Mouse (Mus musculus): ENCODE data around the gene Fastkd1.
A peak's percentile ranks its signal among the peaks of the same experiment; 100 is the strongest.
"Not testable (repeated sequence)": the region's sequence is repeated elsewhere in the genome, so short reads cannot be mapped to it uniquely, and the experiment has no call there.

The Fastkd1 gene

GRCm38 (mm10) chr2:69681931-69682330, 31.4 kb downstream of the Fastkd1 start:
- Histone ChIP-seq H3K36me3 (ENCODE audit: insufficient read depth, low read length) (peaks cover 2% of the 10 kb centered on the region), H3K9me3 (ENCODE audit: low read length) (peaks cover 6% of the 10 kb centered on the region), H3K27me3 (ENCODE audit: insufficient read depth, low read length) (no peaks in the 10 kb centered on the region), H3K4me1 (replicated peaks; ENCODE audit: low read depth, low read length) (no peaks in the 10 kb centered on the region), H3K4me3 (replicated peaks; ENCODE audit: low read length) (no peak overlapping the region)
- TF ChIP-seq NANOG (IDR thresholded peaks at IDR 0.05; ENCODE audit: borderline replicate concordance, low read length) (no peak), CTCF (conservative IDR thresholded peaks at IDR 0.05; ENCODE audit: low read length) (no peak), POU5F1 (IDR thresholded peaks at IDR 0.05; ENCODE audit: borderline replicate concordance, low read length) (no peak)

GRCm38 (mm10) chr2:69679990-69680389, 33.3 kb downstream of the Fastkd1 start:
- H3K4me3 ChIP-seq (replicated peaks; ENCODE audit: low read length), result no peak overlapping the region
- no peaks in the 10 kb centered on the region for H3K9me3 ChIP-seq (ENCODE audit: low read length)
- H3K36me3 ChIP-seq (ENCODE audit: insufficient read depth, low read length), result no peaks in the 10 kb centered on the region
- H3K4me1 ChIP-seq (replicated peaks; ENCODE audit: low read depth, low read length), result no peaks in the 10 kb centered on the region
- no peaks in the 10 kb centered on the region for H3K27me3 ChIP-seq (ENCODE audit: insufficient read depth, low read length)
- TF ChIP-seq NANOG (IDR thresholded peaks at IDR 0.05; ENCODE audit: borderline replicate concordance, low read length) (no peak), CTCF (conservative IDR thresholded peaks at IDR 0.05; ENCODE audit: low read length) (peak; percentile 67)

- not testable (repeated sequence) for H3K27me3 ChIP-seq (ENCODE audit: insufficient read depth, low read length); H3K4me3 ChIP-seq (replicated peaks; ENCODE audit: low read length); H3K9me3 ChIP-seq (ENCODE audit: low read length); H3K4me1 ChIP-seq (replicated peaks; ENCODE audit: low read depth, low read length); H3K36me3 ChIP-seq (ENCODE audit: insufficient read depth, low read length)
Measured at GRCm38 (mm10) chr2:69677215-69677614, 36.1 kb downstream of the Fastkd1 start.

- no peak for TF ChIP-seq POU5F1 (IDR thresholded peaks at IDR 0.05; ENCODE audit: borderline replicate concordance, low read length)
- TF ChIP-seq CTCF (conservative IDR thresholded peaks at IDR 0.05; ENCODE audit: low read length), result peak; percentile 41
- Histone ChIP-seq H3K4me3 (replicated peaks; ENCODE audit: low read length) (no peak overlapping the region), H3K9me3 (ENCODE audit: low read length) (no peaks in the 10 kb centered on the region), H3K27me3 (ENCODE audit: insufficient read depth, low read length) (no peaks in the 10 kb centered on the region), H3K4me1 (replicated peaks; ENCODE audit: low read depth, low read length) (no peaks in the 10 kb centered on the region), H3K36me3 (ENCODE audit: insufficient read depth, low read length) (no peaks in the 10 kb centered on the region)
Measured at GRCm38 (mm10) chr2:69676713-69677112, 36.6 kb downstream of the Fastkd1 start.

GRCm38 (mm10) chr2:69675266-69675665, 38.0 kb downstream of the Fastkd1 start:
- Histone ChIP-seq H3K27me3 (ENCODE audit: insufficient read depth, low read length) (no peaks in the 10 kb centered on the region), H3K9me3 (ENCODE audit: low read length) (no peaks in the 10 kb centered on the region), H3K4me3 (replicated peaks; ENCODE audit: low read length) (no peak overlapping the region), H3K36me3 (ENCODE audit: insufficient read depth, low read length) (no peaks in the 10 kb centered on the region), H3K4me1 (replicated peaks; ENCODE audit: low read depth, low read length) (no peaks in the 10 kb centered on the region)
- TF ChIP-seq POU5F1 (IDR thresholded peaks at IDR 0.05; ENCODE audit: borderline replicate concordance, low read length), result no peak

GRCm38 (mm10) chr2:69673723-69674122, 39.6 kb downstream of the Fastkd1 start:
- H3K4me1 ChIP-seq (replicated peaks; ENCODE audit: low read depth, low read length), result no peaks in the 10 kb centered on the region
- H3K27me3 ChIP-seq (ENCODE audit: insufficient read depth, low read length), result no peaks in the 10 kb centered on the region
- no peak overlapping the region for H3K4me3 ChIP-seq (replicated peaks; ENCODE audit: low read length)
- no peaks in the 10 kb centered on the region for H3K9me3 ChIP-seq (ENCODE audit: low read length)
- no peaks in the 10 kb centered on the region for H3K36me3 ChIP-seq (ENCODE audit: insufficient read depth, low read length)
- TF ChIP-seq CTCF (conservative IDR thresholded peaks at IDR 0.05; ENCODE audit: low read length), result no peak
- no peak for TF ChIP-seq NANOG (IDR thresholded peaks at IDR 0.05; ENCODE audit: borderline replicate concordance, low read length)
- no peak for TF ChIP-seq POU5F1 (IDR thresholded peaks at IDR 0.05; ENCODE audit: borderline replicate concordance, low read length)

GRCm38 (mm10) chr2:69669853-69670252, 43.5 kb downstream of the Fastkd1 start, which contains the start of gene Klhl41:
Gene Klhl41, plus strand, starts transcription at chr2:69670120.
- Histone ChIP-seq H3K4me3 (replicated peaks; ENCODE audit: low read length) (no peak within 1 kb of the TSS), H3K27me3 (ENCODE audit: insufficient read depth, low read length) (no peaks in the 10 kb centered on the region), H3K9me3 (ENCODE audit: low read length) (no peaks in the 10 kb centered on the region), H3K36me3 (ENCODE audit: insufficient read depth, low read length) (no peaks in the 10 kb centered on the region), H3K4me1 (replicated peaks; ENCODE audit: low read depth, low read length) (no peaks in the 10 kb centered on the region)
- TF ChIP-seq POU5F1 (IDR thresholded peaks at IDR 0.05; ENCODE audit: borderline replicate concordance, low read length) (no peak), NANOG (IDR thresholded peaks at IDR 0.05; ENCODE audit: borderline replicate concordance, low read length) (no peak), CTCF (conservative IDR thresholded peaks at IDR 0.05; ENCODE audit: low read length) (no peak)

- TF ChIP-seq CTCF (conservative IDR thresholded peaks at IDR 0.05; ENCODE audit: low read length) (no peak), NANOG (IDR thresholded peaks at IDR 0.05; ENCODE audit: borderline replicate concordance, low read length) (no peak), POU5F1 (IDR thresholded peaks at IDR 0.05; ENCODE audit: borderline replicate concordance, low read length) (no peak)
- no peaks in the 10 kb centered on the region for H3K9me3 ChIP-seq (ENCODE audit: low read length)
- no peak overlapping the region for H3K4me3 ChIP-seq (replicated peaks; ENCODE audit: low read length)
- no peaks in the 10 kb centered on the region for H3K4me1 ChIP-seq (replicated peaks; ENCODE audit: low read depth, low read length)
- peaks cover 10% of the 10 kb centered on the region for H3K36me3 ChIP-seq (ENCODE audit: insufficient read depth, low read length)
- no peaks in the 10 kb centered on the region for H3K27me3 ChIP-seq (ENCODE audit: insufficient read depth, low read length)
Measured at GRCm38 (mm10) chr2:69668414-69668813, 44.9 kb downstream of the Fastkd1 start.

GRCm38 (mm10) chr2:69667656-69668055, 45.7 kb downstream of the Fastkd1 start:
- Histone ChIP-seq H3K9me3 (ENCODE audit: low read length) (no peaks in the 10 kb centered on the region), H3K36me3 (ENCODE audit: insufficient read depth, low read length) (peaks cover 16% of the 10 kb centered on the region), H3K4me1 (replicated peaks; ENCODE audit: low read depth, low read length) (no peaks in the 10 kb centered on the region), H3K27me3 (ENCODE audit: insufficient read depth, low read length) (no peaks in the 10 kb centered on the region), H3K4me3 (replicated peaks; ENCODE audit: low read length) (no peak overlapping the region)
- TF ChIP-seq POU5F1 (IDR thresholded peaks at IDR 0.05; ENCODE audit: borderline replicate concordance, low read length), result no peak
- no peak for TF ChIP-seq CTCF (conservative IDR thresholded peaks at IDR 0.05; ENCODE audit: low read length)
- TF ChIP-seq NANOG (IDR thresholded peaks at IDR 0.05; ENCODE audit: borderline replicate concordance, low read length), result no peak

All from E14TG2a.4 (cell line).